Mouse (Mus musculus): ENCODE results near the gene Tmem240.
A peak's percentile ranks its signal among the peaks of the same experiment; 100 is the strongest.

DNA sequence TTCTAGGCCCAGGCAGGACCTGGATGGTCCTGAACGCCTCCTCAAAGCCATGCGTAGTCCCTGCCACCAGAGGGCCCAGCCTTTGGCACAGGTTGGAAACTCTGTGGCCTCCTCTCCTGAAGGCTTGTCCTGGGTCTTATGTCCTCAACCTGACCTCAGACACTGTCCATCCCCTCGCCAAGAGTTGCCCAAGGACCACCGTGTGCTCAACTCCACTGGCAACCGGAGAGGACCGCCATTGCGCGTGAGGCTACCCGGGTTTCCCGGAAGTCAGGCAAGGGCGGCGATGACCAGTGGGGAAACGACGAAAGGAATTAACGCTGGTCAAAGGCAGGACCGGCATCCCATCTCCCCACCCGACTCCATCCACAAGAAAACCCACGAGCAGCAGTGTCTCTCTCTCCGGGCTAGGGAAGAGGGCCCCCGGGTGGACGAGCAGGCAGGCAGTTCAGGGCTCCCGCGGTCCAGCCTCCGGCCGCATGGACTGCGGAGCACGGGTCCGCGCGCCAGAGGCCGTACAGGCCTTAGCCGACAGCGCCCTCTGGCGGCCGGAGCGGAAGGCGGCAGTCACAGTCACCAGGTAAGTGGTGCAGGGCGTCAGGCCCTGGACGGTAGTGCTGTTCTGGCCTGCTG lies 35.4 kb downstream of the Tmem240 start:
- TF ChIP-seq POU5F1 (IDR thresholded peaks at IDR 0.05; ENCODE audit: borderline replicate concordance, low read length): no peak
- peak; percentile 40 for TF ChIP-seq CTCF (conservative IDR thresholded peaks at IDR 0.05; ENCODE audit: low read length)

All from E14TG2a.4 (cell line).